ENCODE assay signal across 11 mouse cellular contexts in genomic region chr11:7838311-7839237, GRCm38 (mm10).
DNase-seq lines count a peak whose midpoint lies in the region; ATAC-seq and TF ChIP-seq lines count a peak whose summit lies in the region.
"Had no signal": no experiment of that assay in that cellular context is flagged by ENCODE, and none has a peak within 500 bp of the region (broad histone marks: within the 10 kb centered on the region; RNA-seq: fewer than 3 reads in every experiment).

No protein-coding gene starts in this region.

- no peak overlapping the region for H3K4me2 ChIP-seq in forebrain, postnatal 0 days (ENCODE audit: low read depth)
- no peak overlapping the region for H3K4me2 ChIP-seq in forebrain, embryonic 13.5 days

- TF ChIP-seq CTCF in forebrain, postnatal 0 days (IDR thresholded peaks at IDR 0.05; ENCODE audit: low read depth), result no peak
- TF ChIP-seq CTCF in thymus, adult 2 months (IDR thresholded peaks at IDR 0.05; ENCODE audit: borderline replicate concordance, control insufficient read depth, extremely low read depth, insufficient read depth, low read length, poor library complexity), result no peak

- H3K27me3 ChIP-seq in forebrain, postnatal 0 days (ENCODE audit: insufficient read depth, low read length), result no peaks in the 10 kb centered on the region
- H3K27me3 ChIP-seq in forebrain, embryonic 13.5 days, result no peaks in the 10 kb centered on the region
- H3K27me3 ChIP-seq in thymus, adult 2 months (ENCODE audit: control insufficient read depth, insufficient read depth, low read length), result no peaks in the 10 kb centered on the region

- H3K4me1 ChIP-seq in forebrain, postnatal 0 days (ENCODE audit: insufficient read depth), result no peaks in the 10 kb centered on the region
- H3K4me1 ChIP-seq in forebrain, embryonic 13.5 days, result no peaks in the 10 kb centered on the region
- no peaks in the 10 kb centered on the region for H3K4me1 ChIP-seq in thymus, adult 2 months (replicated peaks; ENCODE audit: control insufficient read depth, insufficient read depth, low read length)

- no peaks in the 10 kb centered on the region for H3K36me3 ChIP-seq in forebrain, postnatal 0 days (ENCODE audit: insufficient read depth)
- H3K36me3 ChIP-seq in forebrain, embryonic 13.5 days (ENCODE audit: poor library complexity, severe bottlenecking), result no peaks in the 10 kb centered on the region
- H3K36me3 ChIP-seq in thymus, adult 2 months (ENCODE audit: control insufficient read depth, insufficient read depth, low read length), result no peaks in the 10 kb centered on the region

- ATAC-seq in forebrain, postnatal 0 days, result peak; percentile 18; the same call in 1 of the 2 replicates
- no peak for ATAC-seq in forebrain, embryonic 13.5 days
- ATAC-seq: hindbrain, embryonic 16.5 days had no signal

- H3K9ac ChIP-seq in forebrain, postnatal 0 days, result no peak overlapping the region
- no peak overlapping the region for H3K9ac ChIP-seq in forebrain, embryonic 13.5 days

- H3K4me3 ChIP-seq in forebrain, postnatal 0 days (ENCODE audit: low read depth, low read length), result no peak overlapping the region
- no peak overlapping the region for H3K4me3 ChIP-seq in forebrain, embryonic 13.5 days
- H3K4me3 ChIP-seq in thymus, adult 2 months (ENCODE audit: control insufficient read depth, insufficient read depth, low read length), result no peak overlapping the region

- H3K27ac ChIP-seq in forebrain, postnatal 0 days (ENCODE audit: low read depth, low read length), result no peak overlapping the region
- H3K27ac ChIP-seq in forebrain, embryonic 13.5 days, result no peak overlapping the region
- H3K27ac ChIP-seq in thymus, adult 2 months (ENCODE audit: control insufficient read depth, insufficient read depth, low read length), result no peak overlapping the region

- H3K9me3 ChIP-seq in forebrain, postnatal 0 days (ENCODE audit: low read length), result no peaks in the 10 kb centered on the region
- no peaks in the 10 kb centered on the region for H3K9me3 ChIP-seq in forebrain, embryonic 13.5 days (replicated peaks)

- 71% methylated on average over 8 of the region's 8 CpGs for WGBS in forebrain, postnatal 0 days
- WGBS in forebrain, embryonic 13.5 days, result 84% methylated on average over 8 of the region's 8 CpGs
- 61% methylated on average over 8 of the region's 8 CpGs for WGBS in thymus, adult 2 months

- DNase-seq in forebrain, postnatal 0 days, result no peak
- DNase-seq in lung, adult 18-20 months, result peak; percentile 19 to 53
- no peak for DNase-seq in lung, postnatal 4 days
- peak; percentile 28 to 60 for DNase-seq in kidney, postnatal 25 days
- no peak for DNase-seq in thymus, adult 2 months
- DNase-seq in layer of hippocampus, adult 9-10 months (ENCODE audit: low spot score), result no peak
- no peak for DNase-seq in layer of hippocampus, adult 18-20 months (ENCODE audit: low spot score in 2 of 2)
- DNase-seq: cerebellum, adult 9-11 months; spleen, adult 18-20 months had no signal

- TF ChIP-seq POLR2A in thymus, adult 2 months (IDR thresholded peaks at IDR 0.05; ENCODE audit: control insufficient read depth, extremely low read depth, insufficient read depth, low read length, poor library complexity), result no peak

Comparison
In these comparisons a context has a peak if more than half of its experiments do, and no peak if none do; other contexts are left out.
1. DNase-seq: peak in lung, adult 18-20 months (2 of 2) and kidney, postnatal 25 days (2 of 2); none in forebrain, postnatal 0 days (single experiment), lung, postnatal 4 days (0 of 2), thymus, adult 2 months (single experiment), layer of hippocampus, adult 9-10 months (single experiment) and layer of hippocampus, adult 18-20 months (0 of 2).